Mouse (Mus musculus): ENCODE data around the gene Uckl1. TPM values are rescaled to one million over a fixed set of nuclear protein-coding genes. Genes with fewer than 3 reads are reported as not detected.
A peak's percentile ranks its signal among the peaks of the same experiment; 100 is the strongest.

Uckl1 gene
- total RNA-seq (2021), result 10 to 100 TPM; 36.6 to 47.4 TPM

DNA sequence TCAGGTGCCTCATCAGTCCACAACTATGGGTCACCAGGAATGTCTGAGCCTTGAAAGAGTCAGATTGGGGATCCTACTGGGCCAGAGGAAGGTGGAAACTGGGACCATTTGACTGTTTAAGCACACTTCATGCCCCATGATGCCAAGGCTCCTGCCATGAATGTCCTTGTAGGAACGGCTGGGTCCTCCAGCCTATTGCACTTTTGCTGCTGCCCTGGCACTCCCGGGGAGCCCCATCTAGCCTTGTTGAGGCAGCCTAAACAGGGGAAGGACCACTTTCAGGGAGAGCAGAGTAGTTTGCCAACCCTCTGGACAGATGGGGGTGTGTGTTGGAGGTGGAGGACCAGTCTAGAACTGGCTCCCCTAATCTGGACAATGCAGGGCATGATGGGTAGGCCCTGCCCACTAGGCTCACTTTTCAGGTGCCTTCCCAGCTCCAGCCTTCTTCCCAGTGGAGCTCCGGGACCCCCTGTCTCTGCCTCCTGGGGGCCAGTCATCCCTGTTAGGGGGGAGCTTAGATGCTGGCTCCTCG lies at the start of gene Uckl1:
Gene Uckl1, minus strand, starts transcription at position 482 of the 532 bp plus-strand sequence.
- DNase-seq, result no peak
- intact Hi-C loops (cut with DNase I), result loop anchor here (5.0 kb wide), 1 partner anchor 192 kb away; no protein-coding TSS in a partner anchor

GRCm38 (mm10) chr2:181632624-181633023 lies 47.9 kb upstream of the Uckl1 start:
- no peak for DNase-seq
- intact Hi-C loops (cut with DNase I), result no loop called here

GRCm38 (mm10) chr2:181628471-181628870 lies 43.8 kb upstream of the Uckl1 start:
- intact Hi-C loops (cut with DNase I), result no loop called here
- no peak for DNase-seq

DNA sequence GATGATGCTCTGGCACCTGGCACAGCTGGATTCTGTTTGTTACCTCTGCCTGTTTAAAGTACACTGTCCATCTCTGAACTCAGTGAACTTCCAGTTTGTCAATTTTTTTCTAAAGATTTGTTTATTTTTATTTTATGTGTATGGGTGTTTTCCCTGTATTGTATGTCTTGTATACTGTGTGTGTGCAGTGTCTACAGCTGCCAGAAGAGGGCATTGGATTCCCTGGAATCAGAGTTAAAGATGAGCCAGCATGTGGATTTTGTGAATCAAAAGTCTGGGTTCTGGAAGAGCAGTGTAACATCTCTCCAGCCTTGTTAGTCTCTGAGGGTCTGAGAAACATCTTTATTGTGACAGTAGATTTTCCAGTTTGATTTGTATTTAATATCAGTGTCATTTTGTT lies 38.7 kb upstream of the Uckl1 start:
- DNase-seq, result peak in 1 of 2 experiments; percentile 15
- intact Hi-C loops (cut with DNase I), result loop anchor here (2.0 kb wide), 1 partner anchor 35 kb away; no protein-coding TSS in a partner anchor

DNA sequence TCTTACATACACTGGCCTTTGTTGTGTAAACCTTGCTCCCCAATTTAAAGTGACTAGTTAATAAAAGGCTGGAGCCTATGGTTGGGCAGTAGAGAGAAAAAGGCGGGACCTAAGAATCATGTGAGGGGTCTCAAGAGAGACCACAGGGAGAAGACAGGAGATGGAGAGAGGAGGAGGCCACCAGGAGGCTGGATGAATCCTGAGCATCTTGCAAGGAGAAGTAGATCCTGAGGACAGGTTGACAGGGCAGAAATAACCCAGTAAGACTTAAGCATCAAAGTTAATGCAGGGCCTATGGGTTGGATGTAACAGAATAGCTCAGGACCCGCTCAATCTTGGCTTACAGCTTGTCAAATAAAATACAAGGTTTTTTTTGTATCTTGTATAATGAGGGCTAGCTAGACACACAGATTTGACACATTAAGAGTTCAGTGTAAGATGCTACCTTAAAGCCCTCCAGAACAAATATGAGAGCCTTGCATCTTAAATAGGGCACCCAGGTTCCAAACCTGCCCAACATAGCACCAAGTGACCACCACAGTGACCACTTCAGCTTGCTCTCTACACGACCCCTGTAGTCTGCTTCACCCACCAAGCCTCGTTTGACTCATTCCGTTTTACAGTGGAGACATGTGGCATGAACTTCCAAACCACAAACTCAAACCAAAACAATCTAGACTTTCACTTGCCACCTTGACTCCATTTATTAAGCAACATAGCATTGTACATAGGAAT lies 34.2 kb upstream of the Uckl1 start:
- intact Hi-C loops (cut with DNase I), result no loop called here
- DNase-seq, result no peak

DNA sequence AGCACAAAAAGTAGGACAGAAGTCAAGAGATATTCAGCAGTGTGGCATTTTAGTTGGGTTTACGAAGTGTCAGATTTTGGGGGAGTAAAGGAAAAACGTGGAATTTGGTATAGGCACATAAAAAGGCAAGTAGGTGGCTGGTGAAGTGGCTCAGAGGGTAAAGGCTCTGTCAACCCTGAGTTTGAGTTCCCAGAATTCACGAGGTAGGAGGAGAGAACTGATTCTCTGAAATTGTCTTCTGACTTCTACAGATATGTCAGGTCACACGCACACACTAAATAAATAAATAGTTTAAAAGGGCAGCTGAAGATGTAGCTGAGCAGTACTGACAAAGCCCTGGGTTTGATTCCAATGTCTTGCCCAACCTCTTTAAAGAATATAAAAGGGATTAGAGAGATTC lies 17.7 kb upstream of the Uckl1 start:
- intact Hi-C loops (cut with DNase I), result no loop called here
- no peak for DNase-seq

GRCm38 (mm10) chr2:181601751-181602145 lies 17.1 kb upstream of the Uckl1 start:
- intact Hi-C loops (cut with DNase I), result no loop called here
- no peak for DNase-seq

GRCm38 (mm10) chr2:181600828-181601750 lies 16.4 kb upstream of the Uckl1 start:
- intact Hi-C loops (cut with DNase I), result no loop called here
- DNase-seq, result peak; percentile 94 to 95

GRCm38 (mm10) chr2:181600226-181600758 lies 15.6 kb upstream of the Uckl1 start:
- intact Hi-C loops (cut with DNase I), result no loop called here
- DNase-seq, result no peak

DNA sequence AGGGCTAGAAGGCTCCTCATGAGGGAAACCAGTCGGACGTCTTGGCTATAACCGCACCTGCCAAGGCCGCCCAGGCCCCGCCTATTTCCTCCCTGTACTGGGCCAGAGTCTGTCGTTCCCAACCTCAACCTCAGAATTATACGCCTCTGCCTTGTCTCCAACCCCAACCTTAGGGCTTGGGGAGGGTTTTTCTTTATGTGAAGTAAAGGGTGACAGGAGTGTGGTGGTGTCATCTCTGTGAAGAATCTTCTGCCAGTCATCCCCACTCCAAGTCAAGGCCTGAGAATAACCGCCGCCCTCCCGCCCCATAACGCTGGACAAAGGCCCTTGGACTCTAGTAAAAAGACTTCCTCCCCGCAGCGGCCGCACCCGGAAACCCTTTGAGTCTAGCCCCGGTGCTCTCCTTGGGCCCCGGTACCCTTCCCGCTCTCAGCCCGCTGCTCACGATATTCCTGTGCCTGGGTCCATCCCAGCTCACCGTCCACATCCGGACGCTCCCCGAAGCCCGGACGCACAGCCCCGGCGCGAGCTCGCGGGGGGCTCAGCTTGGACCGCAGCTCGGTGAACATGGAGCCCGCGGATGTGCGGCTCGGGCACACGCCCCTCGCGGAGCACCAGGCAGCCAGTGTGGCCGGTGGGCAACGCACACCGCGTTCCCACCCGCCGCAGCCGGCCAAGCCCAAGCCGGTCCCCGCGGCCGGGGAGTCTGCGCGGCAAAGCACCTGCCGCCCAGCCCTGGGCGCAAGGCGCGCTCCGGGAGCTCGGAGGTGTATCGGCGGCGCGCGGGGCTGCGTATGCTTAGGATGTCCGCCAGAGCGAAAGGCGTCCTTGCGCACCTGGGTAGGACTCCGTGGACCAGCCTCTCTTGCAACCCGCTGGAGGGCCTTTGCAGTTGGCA lies 14.0 kb upstream of the Uckl1 start, which contains the start of gene Samd10:
Gene Samd10, minus strand, starts transcription at position 759 of the 898 bp plus-strand sequence.
- peak; percentile 55 to 57 for DNase-seq
- intact Hi-C loops (cut with DNase I), result loop anchor here (5.0 kb wide), 1 partner anchor 411 kb away; the partner anchor contains the start of gene Ppdpf

DNA sequence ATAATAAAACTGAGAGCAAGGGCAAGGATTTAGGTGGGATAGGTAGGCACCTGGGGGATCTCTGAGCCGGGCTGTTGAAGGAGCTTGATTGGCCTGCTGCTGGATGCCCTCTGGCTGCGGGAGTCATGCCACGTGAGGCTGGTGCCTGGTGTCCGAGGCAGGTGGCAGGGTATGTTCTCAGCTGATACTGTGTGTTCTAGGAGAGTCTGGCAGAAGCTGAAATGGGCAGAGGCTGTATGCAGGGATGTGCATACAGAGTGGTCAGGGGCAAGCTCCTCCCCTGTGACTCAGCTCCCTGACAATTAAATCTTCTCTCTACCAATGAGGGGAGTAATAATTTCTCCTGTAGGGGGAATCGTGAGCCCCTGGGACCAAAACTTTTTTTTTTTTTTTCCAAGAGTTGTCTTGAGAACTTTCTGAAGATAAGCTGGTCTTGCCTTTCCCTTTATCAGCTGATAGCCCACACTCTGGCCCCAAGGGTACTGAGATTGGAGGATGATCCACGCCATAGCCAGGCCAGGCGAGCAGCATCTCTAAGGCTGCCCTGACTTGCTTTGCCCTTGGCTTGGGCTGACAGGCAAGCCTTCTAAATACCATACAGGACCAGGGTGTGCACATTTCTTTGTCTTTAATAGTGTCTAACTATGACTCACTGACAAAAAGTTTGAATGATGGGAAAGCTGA lies 12.8 kb upstream of the Uckl1 start:
- intact Hi-C loops (cut with DNase I), result loop anchor here (5.0 kb wide), 1 partner anchor 410 kb away; the partner anchor contains the start of gene Ppdpf
- no peak for DNase-seq

DNA sequence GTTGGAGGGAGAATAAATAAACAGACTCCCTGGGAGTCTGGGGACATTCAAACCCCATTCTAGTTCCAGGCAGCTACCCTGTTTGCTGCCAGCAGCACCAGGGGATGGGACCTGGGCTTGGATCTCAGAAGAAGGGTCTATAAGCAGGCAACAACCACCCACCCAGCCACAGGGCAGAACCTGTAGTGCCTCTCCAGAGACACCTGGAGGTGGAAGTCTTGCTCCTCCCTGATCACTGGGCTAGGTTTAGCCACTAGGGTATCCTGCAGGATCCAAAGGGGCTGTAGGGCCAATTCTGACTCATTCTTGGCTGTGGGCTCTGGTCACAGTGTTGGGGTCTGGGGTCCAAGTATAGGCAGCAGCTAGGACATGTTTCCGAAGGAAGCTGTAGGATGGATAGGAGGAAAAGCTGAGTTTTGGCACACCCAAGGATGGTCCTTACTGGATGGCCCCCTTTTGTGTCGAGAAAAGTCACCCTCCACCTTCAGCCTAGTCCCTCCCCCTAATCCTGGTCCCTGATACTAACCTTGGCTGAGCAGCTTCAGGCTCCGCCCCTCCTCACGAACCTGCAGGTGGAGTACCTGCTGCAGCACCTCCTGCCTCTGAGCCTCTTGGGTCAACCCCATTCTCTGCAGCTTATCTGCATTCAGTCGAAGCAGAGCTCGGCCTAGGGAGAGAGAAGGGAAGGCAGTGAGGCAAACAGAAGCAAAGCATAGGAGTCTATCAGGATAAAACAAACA lies 11.7 kb upstream of the Uckl1 start:
- no peak for DNase-seq
- intact Hi-C loops (cut with DNase I), result loop anchor here (5.0 kb wide), 1 partner anchor 409 kb away; the partner anchor contains the start of gene Ppdpf

DNA sequence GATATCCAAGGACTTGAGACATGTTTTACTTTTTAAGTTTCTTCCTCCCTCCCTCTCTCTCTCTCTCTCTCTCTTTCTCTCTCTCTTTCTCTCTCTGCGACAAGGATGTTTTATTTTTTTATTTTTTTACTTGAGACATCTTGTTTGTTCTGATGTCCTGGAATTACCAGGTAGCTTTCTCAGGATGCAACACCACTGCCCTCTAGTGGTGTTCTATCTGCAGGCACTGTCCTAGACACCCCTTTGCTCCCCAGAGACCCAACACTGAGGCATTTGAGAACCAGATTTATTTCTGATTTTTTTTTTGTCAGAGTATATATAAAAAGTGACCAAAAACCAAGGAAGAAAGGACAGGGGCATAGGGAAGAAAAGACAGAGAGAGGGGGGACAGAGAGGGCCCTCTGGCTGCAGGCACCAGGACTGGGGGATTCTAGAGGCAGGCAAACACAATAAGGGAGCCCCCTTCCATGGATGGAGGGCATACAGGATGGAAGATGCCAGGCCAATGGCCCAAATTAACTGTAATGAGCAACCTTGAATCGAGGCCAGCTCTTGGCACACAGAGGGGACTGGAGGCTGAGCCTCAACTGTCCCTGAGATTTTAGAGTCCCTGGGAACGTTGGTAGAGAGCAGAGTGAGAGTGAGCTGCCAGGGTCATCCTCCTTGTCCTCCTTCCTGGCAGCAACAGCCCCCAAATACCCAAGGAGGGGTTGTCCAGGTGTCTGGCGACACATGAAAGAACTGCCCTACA lies 10.4 kb upstream of the Uckl1 start:
- DNase-seq, result no peak
- intact Hi-C loops (cut with DNase I), result loop anchor here (5.0 kb wide), 1 partner anchor 408 kb away; the partner anchor contains the start of gene Ppdpf

DNA sequence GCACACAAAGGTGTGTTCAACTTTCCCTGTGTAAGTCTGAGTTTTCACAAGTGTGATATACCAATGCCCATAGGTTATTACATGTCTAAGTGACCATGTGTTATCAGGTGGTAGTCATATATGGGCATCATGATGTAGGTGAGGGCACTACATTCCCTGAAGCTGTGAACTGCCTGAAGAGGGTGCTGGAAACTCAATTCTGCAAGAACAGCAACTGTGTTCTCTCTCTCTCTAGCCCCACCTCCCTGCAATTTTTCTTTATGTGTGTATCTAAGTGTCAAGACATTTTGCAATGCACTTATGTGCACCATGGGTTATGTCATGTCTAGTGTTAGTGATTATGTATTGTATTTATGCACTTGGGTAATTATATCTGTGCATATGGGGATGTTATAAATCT lies 9.2 kb upstream of the Uckl1 start:
- intact Hi-C loops (cut with DNase I), result no loop called here
- no peak for DNase-seq

DNA sequence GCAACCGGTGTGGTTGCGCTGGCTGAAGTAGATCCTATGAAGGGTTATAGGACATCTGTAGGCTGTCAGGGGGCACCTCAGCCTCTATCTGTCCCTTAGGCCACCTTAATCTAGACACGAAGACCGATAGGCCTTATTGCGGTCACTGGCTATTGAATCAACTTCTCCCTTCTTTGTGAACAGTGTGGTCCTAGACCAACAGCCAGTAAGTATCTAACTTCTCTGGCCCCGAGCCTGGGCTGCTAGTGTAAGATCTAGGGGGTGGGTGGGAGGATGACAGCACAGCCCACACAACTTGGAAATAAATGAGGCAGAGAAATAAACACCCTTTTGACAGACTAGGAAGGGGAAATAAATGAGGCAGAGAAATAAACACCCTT lies 8.3 kb upstream of the Uckl1 start:
- DNase-seq, result no peak

DNA sequence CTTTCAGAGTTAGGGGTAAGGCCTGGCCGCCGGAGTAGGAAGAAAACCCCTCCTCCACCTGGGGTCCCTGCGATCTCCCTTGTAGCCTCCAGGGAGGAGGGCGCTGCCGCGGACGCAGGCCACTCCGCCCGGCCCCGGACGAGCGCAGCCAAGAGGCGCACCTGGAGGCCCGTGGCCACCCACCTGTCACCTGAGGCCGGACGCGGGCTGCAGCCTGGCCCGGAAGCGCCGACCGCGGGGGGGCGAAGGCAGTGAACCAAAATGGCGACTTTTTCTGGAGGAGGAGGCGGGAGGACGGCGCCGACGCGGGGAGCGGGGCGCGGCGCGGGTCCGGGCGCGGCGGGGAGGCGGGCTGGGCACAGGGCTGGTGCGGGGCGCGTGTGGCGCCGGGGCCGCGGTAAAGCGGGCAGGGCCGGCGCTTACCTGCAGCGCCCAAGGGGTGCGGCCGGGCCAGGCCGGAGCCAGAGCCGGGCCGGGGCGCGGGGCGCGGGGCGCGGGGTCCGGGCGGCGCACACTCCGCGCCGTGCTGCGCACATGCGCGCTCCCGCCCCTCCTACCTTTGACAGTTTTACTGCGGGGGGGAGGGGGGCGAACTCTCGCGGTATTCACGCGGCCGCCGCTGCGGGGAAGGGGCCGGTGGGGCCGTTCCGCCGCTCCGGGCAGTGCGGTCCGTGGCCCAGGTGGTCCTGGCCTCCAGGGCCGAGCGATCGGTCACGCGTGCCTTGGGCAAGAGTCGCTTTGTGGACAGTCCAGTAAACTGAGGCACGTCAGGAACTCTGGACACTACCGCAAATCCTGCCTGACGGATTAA lies 7.7 kb upstream of the Uckl1 start, which contains the start of gene Zfp512b:
Gene Zfp512b, minus strand, starts transcription at position 573 of the 811 bp plus-strand sequence.
- intact Hi-C loops (cut with DNase I), result no loop called here

More for the DNA sequence above, 8.3 kb upstream of the Uckl1 start:
- intact Hi-C loops (cut with DNase I), result no loop called here

More for the DNA sequence above, 7.7 kb upstream of the Uckl1 start, which contains the start of gene Zfp512b:
- peak; percentile 50 to 68 for DNase-seq
